Mouse (Mus musculus) ES-E14 (cell line): ENCODE data around the gene Smarcd1.

Experiments used
- HCFC1 ChIP-seq: IDR thresholded peaks from 2 replicates; pipeline ENCODE4 v1.6.1; 2012; ENCODE audit warnings: low read length, inconsistent platforms, borderline replicate concordance; ENCODE audit not compliant: insufficient read depth
- ZC3H11A ChIP-seq: IDR thresholded peaks from 2 replicates; pipeline ENCODE4 v1.6.1; 2012; ENCODE audit warnings: low read depth, mild to moderate bottlenecking, inconsistent platforms, low read length, borderline replicate concordance
- ZNF384 ChIP-seq: IDR thresholded peaks from 2 replicates; pipeline ENCODE4 v1.6.1; 2012; ENCODE audit warnings: low read depth, low read length, inconsistent platforms

DNA sequence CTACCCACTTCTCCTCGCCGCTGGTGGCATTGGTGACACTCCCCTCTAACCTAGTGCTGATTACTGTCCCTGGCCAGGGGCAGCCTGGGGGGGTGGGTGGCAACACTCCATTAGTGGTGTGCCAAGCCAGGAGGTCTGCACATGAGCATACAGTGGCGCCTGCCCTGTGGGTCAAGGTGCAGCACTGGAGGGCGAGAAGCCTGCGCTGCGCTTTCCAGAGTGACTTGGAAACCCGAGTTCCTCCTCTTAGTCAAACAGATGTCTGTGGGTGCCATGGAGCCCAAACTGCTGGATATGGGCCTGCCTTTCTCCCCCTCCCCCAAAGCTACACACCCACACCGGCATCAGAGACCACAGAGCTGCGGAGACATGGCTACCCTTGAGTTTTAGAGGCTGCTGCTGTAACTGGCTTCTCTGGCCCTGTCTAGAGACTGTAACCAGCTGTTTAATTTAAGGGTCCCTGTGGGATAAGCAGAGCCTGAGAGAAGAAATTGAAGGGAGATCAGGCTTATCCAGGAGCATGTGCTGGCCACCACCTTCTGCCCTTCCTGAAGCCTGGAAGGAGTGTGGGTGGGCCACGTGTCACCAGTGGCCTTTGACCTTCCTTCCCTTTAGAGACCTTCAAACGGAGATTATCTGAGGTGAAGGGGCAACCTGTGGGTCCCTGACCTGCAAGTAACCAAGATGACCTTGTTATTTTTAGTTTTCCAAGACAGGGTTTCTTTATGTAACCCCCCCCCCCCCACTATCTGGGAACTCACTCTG, 14.2 kb downstream of the Smarcd1 start:
- TF ChIP-seq ZC3H11A (no peak), ZNF384 (no peak), HCFC1 (no peak)
